Mouse (Mus musculus) forebrain, embryonic 10.5 days (tissue): Measurements from ENCODE around the gene Slc7a1. TPM values are rescaled to one million over a fixed set of nuclear protein-coding genes. Genes with fewer than 3 reads are reported as not detected.

Experiments
- DNase-seq: peaks from one replicate; pipeline ENCODE4 v3.0.0-alpha.2; 2017; ENCODE audit warnings: low spot score; ENCODE audit errors: extremely low spot score
- H3K27ac ChIP-seq: fragments of 300-500 bp; sonication (generic); 2 replicates; pipeline ENCODE4 v1.5.1; 2016; ENCODE audit warnings: mild to moderate bottlenecking
- H3K27me3 ChIP-seq: fragments of 300-500 bp; sonication (generic); 2 replicates; pipeline ENCODE4 v1.6.1; 2016; ENCODE audit warnings: mild to moderate bottlenecking; ENCODE audit not compliant: poor library complexity, severe bottlenecking
- H3K36me3 ChIP-seq: fragments of 300-500 bp; sonication (generic); replicated peaks from 2 replicates; pipeline ENCODE4 v1.6.1; 2016; ENCODE audit warnings: mild to moderate bottlenecking, moderate library complexity
- H3K4me1 ChIP-seq: fragments of 300-500 bp; sonication (generic); 2 replicates; pipeline ENCODE4 v1.6.1; 2016
- H3K4me3 ChIP-seq: fragments of 300-500 bp; sonication (generic); 2 replicates; pipeline ENCODE4 v1.5.1; 2016; ENCODE audit warnings: mild to moderate bottlenecking, moderate library complexity
- H3K9me3 ChIP-seq: fragments of 300-500 bp; sonication (generic); 2 replicates; pipeline ENCODE4 v1.6.1; 2016; ENCODE audit warnings: mild to moderate bottlenecking, moderate library complexity
- WGBS: fragments of 180-500 bp; shearing (Covaris S2); methylation state at CpG from one replicate; pipeline ENCODE4 v1.1.7; 2016; 5-methylcytosine and 5-hydroxymethylcytosine counted together
- polyA plus RNA-seq: library from polyadenylated mRNA; unstranded; fragments of >200 nt; fragmentation: Nextera tagmentation; extraction: Ambion mirVana; gene quantifications from 2 replicates; pipeline ENCODE4 v1.2.1, GENCODE M21; 2016

Gene Slc7a1
- 17.4 and 17.6 TPM in 2 replicates for polyA plus RNA-seq

GRCm38 (mm10) chr5:148399660-148400443 lies at the start of gene Slc7a1:
Slc7a1 (minus strand) TSS chr5:148399904.
- H3K27ac ChIP-seq = peak within 1 kb of the TSS; percentile 91
- DNase-seq = peak; percentile 77
- H3K9me3 ChIP-seq = no peaks in the 10 kb centered on the region
- H3K4me1 ChIP-seq = peaks cover 25% of the 10 kb centered on the region
- 3% methylated on average over 52 of the region's 52 CpGs for WGBS
- peak within 1 kb of the TSS; percentile 88 for H3K4me3 ChIP-seq
- peaks cover 17% of the 10 kb centered on the region for H3K27me3 ChIP-seq
- peaks cover 12% of the 10 kb centered on the region for H3K36me3 ChIP-seq

DNA sequence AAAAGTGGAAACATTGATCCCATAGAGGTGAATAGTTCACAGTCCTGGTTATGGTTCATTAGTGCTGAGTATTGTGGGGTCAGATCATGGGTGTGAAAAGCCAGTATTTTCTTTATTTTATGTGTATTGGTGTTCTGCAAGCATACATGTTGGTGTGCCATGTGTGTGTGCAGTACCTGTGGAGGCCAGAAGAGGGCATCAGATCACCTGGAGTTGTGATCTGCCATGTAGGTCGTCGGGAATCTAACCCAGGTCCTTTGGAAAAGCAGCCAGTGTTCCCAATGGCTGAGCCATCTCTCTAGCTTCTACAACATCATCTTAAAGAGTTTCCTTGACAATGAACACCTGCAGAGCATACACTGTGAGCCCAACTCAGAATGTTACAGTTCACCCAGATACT lies 45.3 kb upstream of the Slc7a1 start:
- no peak for DNase-seq
- Histone ChIP-seq H3K36me3 (no peaks in the 10 kb centered on the region), H3K9me3 (peaks cover 2% of the 10 kb centered on the region; the same call in 1 of the 2 replicates), H3K4me3 (no peak overlapping the region), H3K27ac (no peak overlapping the region), H3K4me1 (no peaks in the 10 kb centered on the region), H3K27me3 (no peaks in the 10 kb centered on the region)
- 86% methylated on average over 2 of the region's 2 CpGs for WGBS

DNA sequence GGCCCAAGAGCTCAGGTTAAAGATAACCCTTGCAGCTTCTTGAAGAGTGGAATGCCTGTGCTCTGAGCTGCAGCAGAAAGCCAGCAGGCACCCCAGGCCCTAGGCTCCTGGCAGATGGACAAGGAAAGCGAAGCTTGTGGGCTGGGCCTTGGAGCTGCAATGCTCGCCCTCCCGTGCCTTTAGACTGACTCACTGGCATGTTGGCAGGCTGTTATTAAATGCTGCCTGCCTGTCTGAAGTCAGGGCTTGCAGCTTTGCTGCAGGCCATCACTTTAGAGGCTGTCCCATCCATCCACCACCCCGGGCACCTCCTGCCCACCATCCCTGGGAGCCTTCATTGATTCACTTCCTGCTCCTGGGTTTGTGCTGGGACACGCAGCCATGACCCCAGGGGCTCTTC lies 44.0 kb upstream of the Slc7a1 start:
- H3K36me3 ChIP-seq = no peaks in the 10 kb centered on the region
- DNase-seq = no peak
- H3K9me3 ChIP-seq = peaks cover 2% of the 10 kb centered on the region; the same call in 1 of the 2 replicates
- no peak overlapping the region for H3K27ac ChIP-seq
- no peaks in the 10 kb centered on the region for H3K27me3 ChIP-seq
- peaks cover 4% of the 10 kb centered on the region; the same call in 1 of the 2 replicates for H3K4me1 ChIP-seq
- WGBS = 88% methylated on average over 5 of the region's 5 CpGs
- no peak overlapping the region for H3K4me3 ChIP-seq

DNA sequence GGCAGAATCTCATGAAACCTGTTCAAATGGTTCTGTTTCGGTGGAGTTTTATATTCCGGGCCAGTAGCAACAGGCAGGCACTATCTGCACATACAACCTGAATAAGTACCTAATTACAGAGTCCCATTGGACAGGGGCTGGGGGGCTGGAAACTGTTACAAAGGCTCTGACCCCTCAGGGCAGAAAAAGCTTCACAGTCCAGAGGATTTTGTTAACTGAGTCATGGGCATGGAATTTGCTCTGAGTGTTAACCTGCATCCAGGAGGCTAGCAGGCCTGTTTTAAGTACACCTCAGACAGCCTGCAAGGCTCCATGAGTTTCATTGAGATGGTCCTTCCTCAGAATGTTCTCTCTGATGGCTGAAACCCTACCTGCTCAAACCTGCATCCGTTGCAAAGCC lies 36.0 kb upstream of the Slc7a1 start:
- H3K36me3 ChIP-seq = no peaks in the 10 kb centered on the region
- no peak overlapping the region for H3K27ac ChIP-seq
- no peak overlapping the region for H3K4me3 ChIP-seq
- DNase-seq = no peak
- H3K9me3 ChIP-seq = no peaks in the 10 kb centered on the region
- 79% methylated on average over 3 of the region's 3 CpGs for WGBS
- peaks cover 20% of the 10 kb centered on the region for H3K4me1 ChIP-seq
- H3K27me3 ChIP-seq = no peaks in the 10 kb centered on the region

GRCm38 (mm10) chr5:148432121-148432520 lies 32.4 kb upstream of the Slc7a1 start:
- DNase-seq = no peak
- Histone ChIP-seq H3K4me3 (no peak overlapping the region), H3K9me3 (no peaks in the 10 kb centered on the region), H3K36me3 (no peaks in the 10 kb centered on the region), H3K27ac (no peak overlapping the region), H3K27me3 (no peaks in the 10 kb centered on the region), H3K4me1 (peaks cover 16% of the 10 kb centered on the region)
- 77% methylated on average over 5 of the region's 5 CpGs for WGBS

- Histone ChIP-seq H3K4me1 (no peaks in the 10 kb centered on the region), H3K9me3 (no peaks in the 10 kb centered on the region; the same call in 1 of the 2 replicates), H3K36me3 (no peaks in the 10 kb centered on the region), H3K27ac (no peak overlapping the region), H3K4me3 (no peak overlapping the region), H3K27me3 (no peaks in the 10 kb centered on the region)
- 91% methylated on average over 4 of the region's 4 CpGs for WGBS
- DNase-seq = no peak
Observed at GRCm38 (mm10) chr5:148428846-148429245, 29.1 kb upstream of the Slc7a1 start.

DNA sequence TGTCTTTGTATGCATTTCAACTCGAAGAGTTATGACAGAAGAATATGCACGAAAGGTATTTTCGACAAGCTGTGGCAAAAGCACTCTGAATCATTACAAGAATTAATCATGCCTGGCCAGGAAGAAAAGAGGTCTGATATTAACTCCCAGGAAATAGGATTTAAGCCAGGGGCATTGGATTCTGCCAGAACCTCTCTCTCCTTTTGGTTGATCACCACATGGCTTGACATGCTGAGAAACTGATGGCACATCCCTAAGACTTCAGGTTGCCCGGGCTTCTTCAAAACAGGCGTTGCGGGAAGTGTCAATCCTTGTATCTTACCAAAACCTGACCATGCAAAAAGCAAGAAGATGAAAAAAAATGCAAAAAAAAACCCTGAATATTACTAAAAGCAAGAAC lies 25.4 kb upstream of the Slc7a1 start:
- Histone ChIP-seq H3K27me3 (no peaks in the 10 kb centered on the region), H3K4me1 (no peaks in the 10 kb centered on the region), H3K4me3 (no peak overlapping the region), H3K27ac (no peak overlapping the region), H3K9me3 (no peaks in the 10 kb centered on the region; the same call in 1 of the 2 replicates), H3K36me3 (no peaks in the 10 kb centered on the region)
- no peak for DNase-seq
- 90% methylated on average over 6 of the region's 6 CpGs for WGBS

DNA sequence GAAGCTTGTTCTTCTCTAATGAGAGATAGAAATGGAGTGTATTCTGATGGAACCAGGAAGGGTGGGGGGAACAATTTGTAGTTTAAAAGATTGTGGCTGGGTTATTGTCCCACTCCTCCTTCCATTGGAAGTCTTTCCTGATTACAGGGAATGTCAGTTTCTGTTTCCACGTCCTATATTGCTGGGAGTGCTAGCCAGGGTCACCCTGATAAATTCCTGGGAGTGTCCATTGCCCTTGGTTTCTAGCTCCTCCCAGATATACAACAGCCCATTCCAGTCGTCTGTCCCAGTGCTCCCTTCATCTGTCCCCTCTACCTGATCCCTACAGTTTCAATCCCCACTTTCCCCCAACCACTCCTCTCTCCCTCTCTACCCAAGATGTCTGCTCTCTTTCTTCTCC lies 21.6 kb upstream of the Slc7a1 start:
- Histone ChIP-seq H3K4me3 (no peak overlapping the region), H3K27me3 (no peaks in the 10 kb centered on the region), H3K36me3 (no peaks in the 10 kb centered on the region), H3K9me3 (peaks cover 7% of the 10 kb centered on the region; the same call in 1 of the 2 replicates), H3K4me1 (no peaks in the 10 kb centered on the region), H3K27ac (no peak overlapping the region)
- 82% methylated on average over 2 of the region's 2 CpGs for WGBS
- DNase-seq = no peak

- WGBS = 86% methylated on average over 9 of the region's 9 CpGs
- H3K27ac ChIP-seq = no peak overlapping the region
- peaks cover 7% of the 10 kb centered on the region; the same call in 1 of the 2 replicates for H3K9me3 ChIP-seq
- H3K27me3 ChIP-seq = no peaks in the 10 kb centered on the region
- no peaks in the 10 kb centered on the region for H3K4me1 ChIP-seq
- H3K36me3 ChIP-seq = no peaks in the 10 kb centered on the region
- DNase-seq = no peak
- no peak overlapping the region for H3K4me3 ChIP-seq
Observed at GRCm38 (mm10) chr5:148419112-148419526, 19.4 kb upstream of the Slc7a1 start.

- WGBS = 94% methylated on average over 9 of the region's 9 CpGs
- no peak overlapping the region for H3K27ac ChIP-seq
- DNase-seq = no peak
- no peaks in the 10 kb centered on the region for H3K27me3 ChIP-seq
- peaks cover 7% of the 10 kb centered on the region; the same call in 1 of the 2 replicates for H3K9me3 ChIP-seq
- H3K36me3 ChIP-seq = no peaks in the 10 kb centered on the region
- H3K4me1 ChIP-seq = no peaks in the 10 kb centered on the region
- H3K4me3 ChIP-seq = no peak overlapping the region
Observed at GRCm38 (mm10) chr5:148418436-148418835, 18.7 kb upstream of the Slc7a1 start.

GRCm38 (mm10) chr5:148417756-148418155 lies 18.1 kb upstream of the Slc7a1 start:
- no peaks in the 10 kb centered on the region for H3K4me1 ChIP-seq
- H3K9me3 ChIP-seq = peaks cover 7% of the 10 kb centered on the region; the same call in 1 of the 2 replicates
- no peak for DNase-seq
- WGBS = 94% methylated on average over 1 of the region's 1 CpGs
- no peaks in the 10 kb centered on the region for H3K27me3 ChIP-seq
- H3K4me3 ChIP-seq = no peak overlapping the region
- no peaks in the 10 kb centered on the region for H3K36me3 ChIP-seq
- no peak overlapping the region for H3K27ac ChIP-seq

- no peaks in the 10 kb centered on the region for H3K4me1 ChIP-seq
- H3K27ac ChIP-seq = no peak overlapping the region
- no peak overlapping the region for H3K4me3 ChIP-seq
- peaks cover 7% of the 10 kb centered on the region; the same call in 1 of the 2 replicates for H3K9me3 ChIP-seq
- no peaks in the 10 kb centered on the region for H3K27me3 ChIP-seq
- 77% methylated on average over 10 of the region's 10 CpGs for WGBS
- no peaks in the 10 kb centered on the region for H3K36me3 ChIP-seq
- DNase-seq = no peak
Observed at GRCm38 (mm10) chr5:148416461-148416860, 16.8 kb upstream of the Slc7a1 start.

GRCm38 (mm10) chr5:148414233-148414632 lies 14.5 kb upstream of the Slc7a1 start:
- Histone ChIP-seq H3K4me1 (no peaks in the 10 kb centered on the region), H3K9me3 (peaks cover 7% of the 10 kb centered on the region; the same call in 1 of the 2 replicates), H3K36me3 (no peaks in the 10 kb centered on the region), H3K4me3 (no peak overlapping the region), H3K27me3 (no peaks in the 10 kb centered on the region), H3K27ac (no peak overlapping the region)
- no peak for DNase-seq
- WGBS = 37% methylated on average over 7 of the region's 7 CpGs
